Mouse (Mus musculus) forebrain, embryonic 16.5 days (tissue): Measurements from ENCODE around the gene Unc13a. TPM values are rescaled to one million over a fixed set of nuclear protein-coding genes. Genes with fewer than 3 reads are reported as not detected.

Experiments used
- ATAC-seq: fragments of 200-750 bp; cut with Nextera tagmentation; 2 replicates; pipeline ENCODE4 v1.8.0; 2017; ENCODE audit warnings: mild to moderate bottlenecking, moderate library complexity
- H3K27ac ChIP-seq: fragments of 300-500 bp; sonication (generic); 2 replicates; pipeline ENCODE4 v1.5.1; 2014; ENCODE audit warnings: low read length, control low read depth
- H3K27me3 ChIP-seq: fragments of 300-500 bp; sonication (generic); replicated peaks from 2 replicates; pipeline ENCODE4 v1.6.1; 2014; ENCODE audit warnings: low read length; ENCODE audit not compliant: control insufficient read depth, insufficient read depth
- H3K36me3 ChIP-seq: fragments of 300-500 bp; sonication (generic); 2 replicates; pipeline ENCODE4 v1.6.1; 2014; ENCODE audit not compliant: control insufficient read depth, insufficient read depth
- H3K4me1 ChIP-seq: fragments of 300-500 bp; sonication (generic); replicated peaks from 2 replicates; pipeline ENCODE4 v1.6.1; 2014; ENCODE audit warnings: low read length; ENCODE audit not compliant: control insufficient read depth, insufficient read depth
- H3K4me2 ChIP-seq: fragments of 300-500 bp; sonication (generic); 2 replicates; pipeline ENCODE4 v1.6.1; 2014; ENCODE audit warnings: mild to moderate bottlenecking, low read length, control low read depth
- H3K4me3 ChIP-seq: fragments of 300-500 bp; sonication (generic); replicated peaks from 2 replicates; pipeline ENCODE4 v1.5.1; 2014; ENCODE audit warnings: mild to moderate bottlenecking, low read length, control low read depth
- H3K9ac ChIP-seq: fragments of 300-500 bp; sonication (generic); replicated peaks from 2 replicates; pipeline ENCODE4 v1.6.1; 2014; ENCODE audit warnings: low read depth, low read length, control low read depth
- H3K9me3 ChIP-seq: fragments of 300-500 bp; sonication (generic); 2 replicates; pipeline ENCODE4 v1.6.1; 2016; ENCODE audit warnings: low read length; ENCODE audit not compliant: control insufficient read depth
- WGBS: fragments of 180-500 bp; shearing (Covaris S2); extraction: QIAGEN DNeasy Blood & Tissue Kit; methylation state at CpG from one replicate; pipeline ENCODE4 v1.1.7; 2014; 5-methylcytosine and 5-hydroxymethylcytosine counted together
- polyA plus RNA-seq: library from polyadenylated mRNA; unstranded; fragments of >200 nt; fragmentation: Nextera tagmentation; extraction: Ambion mirVana; gene quantifications from 2 replicates; pipeline ENCODE4 v1.2.1, GENCODE M21; 2015

The Unc13a gene
- polyA plus RNA-seq, 1 experiment from 2014 or later = 33.6 TPM

GRCm38 (mm10) chr8:71591017-71591416 is 80.5 kb downstream of the Unc13a start:
- Histone ChIP-seq H3K27me3 (no peaks in the 10 kb centered on the region), H3K36me3 (peaks cover 2% of the 10 kb centered on the region; the same call in 1 of the 2 replicates), H3K4me1 (peaks cover 26% of the 10 kb centered on the region), H3K4me2 (peak overlapping the region; percentile 93), H3K27ac (peak overlapping the region; percentile 95), H3K9me3 (no peaks in the 10 kb centered on the region), H3K9ac (peak overlapping the region; percentile 91), H3K4me3 (peak overlapping the region; percentile 83)
- WGBS = 30% methylated on average over 5 of the region's 5 CpGs
- no peak for ATAC-seq

DNA sequence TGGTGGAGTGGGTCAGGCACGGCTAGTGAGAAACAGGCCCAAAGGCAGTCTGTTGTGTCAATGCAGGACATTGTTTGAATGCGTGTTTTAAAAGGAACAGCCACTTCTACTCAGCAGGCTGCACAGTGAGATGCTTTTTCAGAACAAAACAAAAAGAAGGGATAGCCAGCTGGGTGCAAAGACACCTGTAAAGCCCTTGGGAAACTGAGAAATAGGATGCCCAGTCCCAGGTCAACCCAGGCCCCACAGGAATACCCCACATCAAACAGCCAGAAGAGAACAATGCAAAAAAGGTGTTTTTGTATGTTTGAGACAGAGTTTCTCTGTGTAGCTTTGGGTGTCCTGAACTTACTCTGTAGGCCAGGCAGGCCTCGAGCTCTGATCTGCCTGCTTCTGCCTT is 82.8 kb downstream of the Unc13a start:
- ATAC-seq = no peak
- Histone ChIP-seq H3K9ac (no peak overlapping the region), H3K27ac (no peak overlapping the region), H3K27me3 (no peaks in the 10 kb centered on the region), H3K4me3 (no peak overlapping the region), H3K4me1 (peaks cover 20% of the 10 kb centered on the region), H3K36me3 (peaks cover 7% of the 10 kb centered on the region), H3K9me3 (no peaks in the 10 kb centered on the region), H3K4me2 (no peak overlapping the region)
- 65% methylated on average over 3 of the region's 3 CpGs for WGBS

DNA sequence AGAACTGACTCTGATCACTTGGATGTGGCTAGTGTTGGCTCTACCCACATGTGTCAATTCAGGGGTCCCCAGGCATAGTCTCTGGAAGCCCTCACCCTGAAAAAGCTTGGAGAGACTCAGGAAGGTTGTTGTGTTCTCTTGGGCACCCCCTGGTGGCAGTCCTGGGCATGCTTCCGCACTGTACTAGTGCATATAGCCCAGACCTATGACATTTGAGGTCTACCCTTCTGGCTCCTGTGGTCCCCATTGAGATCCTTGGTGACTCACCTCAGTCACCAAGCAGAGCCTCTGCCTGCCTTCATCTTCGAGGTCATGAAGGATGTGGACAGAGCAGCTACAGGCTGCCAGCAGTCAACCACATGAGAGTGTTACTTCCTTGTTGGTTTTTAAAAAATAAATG is 84.7 kb downstream of the Unc13a start:
- ATAC-seq = peak; percentile 31; the same call in 1 of the 2 replicates
- no peak overlapping the region for H3K27ac ChIP-seq
- 70% methylated on average over 2 of the region's 2 CpGs for WGBS
- H3K9ac ChIP-seq = no peak overlapping the region
- H3K36me3 ChIP-seq = peaks cover 7% of the 10 kb centered on the region
- no peaks in the 10 kb centered on the region for H3K27me3 ChIP-seq
- H3K9me3 ChIP-seq = no peaks in the 10 kb centered on the region
- no peak overlapping the region for H3K4me3 ChIP-seq
- peaks cover 9% of the 10 kb centered on the region for H3K4me1 ChIP-seq
- no peak overlapping the region for H3K4me2 ChIP-seq

DNA sequence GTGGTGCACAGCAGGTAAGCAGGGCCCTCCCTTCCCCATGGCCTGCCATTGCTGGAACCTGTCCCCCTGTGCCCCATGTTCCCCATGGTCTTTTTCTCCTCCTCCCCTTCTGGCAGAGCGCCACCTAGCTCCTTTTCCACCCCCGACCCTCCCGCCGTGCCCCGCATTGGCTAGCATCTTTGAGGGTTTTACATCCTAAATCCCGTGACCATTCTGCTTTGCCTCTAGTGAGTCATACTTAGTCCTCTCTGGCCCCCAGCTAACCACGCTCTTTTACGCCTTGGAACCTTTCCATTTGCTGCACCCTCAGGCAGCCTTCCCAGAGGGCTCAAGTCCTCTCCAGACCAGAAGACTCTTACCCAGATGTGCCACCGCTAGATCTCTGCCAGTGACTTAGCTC is 91.4 kb downstream of the Unc13a start:
- WGBS = 21% methylated on average over 9 of the region's 9 CpGs
- no peak overlapping the region for H3K4me2 ChIP-seq
- H3K36me3 ChIP-seq = peaks cover 5% of the 10 kb centered on the region
- peak; percentile 18; the same call in 1 of the 2 replicates for ATAC-seq
- H3K27ac ChIP-seq = no peak overlapping the region
- no peak overlapping the region for H3K4me3 ChIP-seq
- H3K9me3 ChIP-seq = no peaks in the 10 kb centered on the region
- H3K27me3 ChIP-seq = no peaks in the 10 kb centered on the region
- H3K4me1 ChIP-seq = peaks cover 10% of the 10 kb centered on the region; the same call in 1 of the 2 replicates
- no peak overlapping the region for H3K9ac ChIP-seq

DNA sequence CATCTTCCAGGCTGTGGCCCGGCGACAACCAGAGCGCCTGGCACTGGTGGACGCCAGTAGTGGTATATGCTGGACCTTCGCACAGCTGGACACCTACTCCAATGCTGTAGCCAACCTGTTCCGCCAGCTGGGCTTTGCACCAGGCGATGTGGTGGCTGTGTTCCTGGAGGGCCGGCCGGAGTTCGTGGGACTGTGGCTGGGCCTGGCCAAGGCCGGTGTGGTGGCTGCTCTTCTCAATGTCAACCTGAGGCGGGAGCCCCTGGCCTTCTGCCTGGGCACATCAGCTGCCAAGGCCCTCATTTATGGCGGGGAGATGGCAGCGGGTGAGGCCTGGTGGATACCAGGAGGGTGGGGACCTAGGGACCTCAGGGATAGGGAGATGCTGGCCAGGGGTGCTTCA is 92.1 kb downstream of the Unc13a start:
- 74% methylated on average over 14 of the region's 14 CpGs for WGBS
- Histone ChIP-seq H3K27me3 (no peaks in the 10 kb centered on the region), H3K9ac (no peak overlapping the region), H3K4me3 (no peak overlapping the region), H3K4me2 (no peak overlapping the region), H3K36me3 (peaks cover 2% of the 10 kb centered on the region), H3K4me1 (peaks cover 11% of the 10 kb centered on the region; the same call in 1 of the 2 replicates), H3K27ac (no peak overlapping the region), H3K9me3 (no peaks in the 10 kb centered on the region)
- no peak for ATAC-seq

GRCm38 (mm10) chr8:71579009-71579408 is 92.5 kb downstream of the Unc13a start:
- no peak overlapping the region for H3K4me3 ChIP-seq
- H3K9me3 ChIP-seq = no peaks in the 10 kb centered on the region
- no peaks in the 10 kb centered on the region for H3K27me3 ChIP-seq
- no peak overlapping the region for H3K27ac ChIP-seq
- 65% methylated on average over 1 of the region's 1 CpGs for WGBS
- H3K36me3 ChIP-seq = no peaks in the 10 kb centered on the region
- H3K4me2 ChIP-seq = no peak overlapping the region
- no peak overlapping the region for H3K9ac ChIP-seq
- ATAC-seq = no peak
- peaks cover 12% of the 10 kb centered on the region; the same call in 1 of the 2 replicates for H3K4me1 ChIP-seq

DNA sequence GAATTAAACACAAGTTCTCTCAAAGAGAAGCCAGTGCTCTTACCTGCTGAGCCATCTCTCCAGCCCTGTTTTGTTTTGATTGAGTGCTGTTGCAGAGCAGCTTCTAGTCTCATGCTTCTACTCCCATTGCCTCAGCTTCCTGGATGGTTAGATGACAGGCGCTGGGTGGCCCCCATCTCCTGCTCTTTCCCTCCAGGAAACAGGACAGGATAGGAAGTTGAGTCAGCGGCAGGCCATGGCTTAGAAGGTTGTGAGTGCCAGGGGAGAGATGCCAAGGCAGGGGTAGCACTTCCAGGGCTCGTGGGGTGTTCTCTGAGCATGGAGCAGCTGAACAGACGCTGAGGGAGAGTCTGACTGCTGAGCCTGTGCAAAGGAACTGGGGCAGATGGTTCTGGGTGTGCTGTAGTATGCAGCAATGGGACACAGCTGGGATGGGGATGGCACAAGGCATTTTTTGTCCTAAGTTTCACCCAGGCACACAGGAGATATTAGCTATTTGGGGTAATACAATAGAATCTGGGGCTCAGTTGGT is 93.6 kb downstream of the Unc13a start:
- H3K27ac ChIP-seq = no peak overlapping the region
- peaks cover 15% of the 10 kb centered on the region for H3K4me1 ChIP-seq
- H3K4me2 ChIP-seq = no peak overlapping the region
- no peak overlapping the region for H3K4me3 ChIP-seq
- no peak for ATAC-seq
- H3K27me3 ChIP-seq = no peaks in the 10 kb centered on the region
- H3K9ac ChIP-seq = no peak overlapping the region
- WGBS = 71% methylated on average over 4 of the region's 4 CpGs
- no peaks in the 10 kb centered on the region for H3K36me3 ChIP-seq
- no peaks in the 10 kb centered on the region for H3K9me3 ChIP-seq

GRCm38 (mm10) chr8:71575020-71575419 is 96.5 kb downstream of the Unc13a start:
- Histone ChIP-seq H3K9ac (no peak overlapping the region), H3K27ac (no peak overlapping the region), H3K4me1 (peaks cover 31% of the 10 kb centered on the region), H3K4me2 (no peak overlapping the region), H3K27me3 (no peaks in the 10 kb centered on the region), H3K36me3 (no peaks in the 10 kb centered on the region), H3K4me3 (no peak overlapping the region), H3K9me3 (no peaks in the 10 kb centered on the region)
- WGBS = 74% methylated on average over 1 of the region's 1 CpGs
- no peak for ATAC-seq

- H3K27ac ChIP-seq = no peak overlapping the region
- 62% methylated on average over 7 of the region's 7 CpGs for WGBS
- peaks cover 26% of the 10 kb centered on the region for H3K4me1 ChIP-seq
- no peaks in the 10 kb centered on the region for H3K36me3 ChIP-seq
- no peak overlapping the region for H3K9ac ChIP-seq
- no peak overlapping the region for H3K4me3 ChIP-seq
- no peaks in the 10 kb centered on the region for H3K9me3 ChIP-seq
- ATAC-seq = no peak
- H3K27me3 ChIP-seq = no peaks in the 10 kb centered on the region
- no peak overlapping the region for H3K4me2 ChIP-seq
Measured at GRCm38 (mm10) chr8:71574426-71574825, 97.1 kb downstream of the Unc13a start.
